Mouse (Mus musculus) limb, embryonic 14.5 days (tissue): ENCODE measurements at regions not wholly inside any gene's neighbourhood (a gene's known extent, or its start where the extent isn't known, plus 50 kb on each side); places are given as distances from the start of the nearest gene placed in this dataset.

Experiments used
- ATAC-seq: fragments of 200-750 bp; cut with Nextera tagmentation; 2 replicates; pipeline ENCODE4 v1.8.0; 2017; ENCODE audit warnings: low read depth, moderate number of reproducible peaks, moderate TSS enrichment; ENCODE audit not compliant: low FRiP score
- DNase-seq: peaks from one replicate; pipeline ENCODE4 v3.0.0-alpha.2; 2015; ENCODE audit warnings: low spot score
- H3K27ac ChIP-seq: fragments of 300-500 bp; sonication (generic); replicated peaks from 2 replicates; pipeline ENCODE4 v1.5.1; 2014; ENCODE audit warnings: low read depth, mild to moderate bottlenecking, low read length, moderate library complexity, mixed read lengths
- H3K27me3 ChIP-seq: fragments of 300-500 bp; sonication (generic); 2 replicates; pipeline ENCODE4 v1.6.1; 2014; ENCODE audit warnings: low read length, mixed read lengths; ENCODE audit not compliant: control insufficient read depth, insufficient read depth
- H3K36me3 ChIP-seq: fragments of 300-500 bp; sonication (generic); 2 replicates; pipeline ENCODE4 v1.6.1; 2014; ENCODE audit warnings: mild to moderate bottlenecking, low read length, moderate library complexity, mixed read lengths; ENCODE audit not compliant: control insufficient read depth, insufficient read depth
- H3K4me1 ChIP-seq: fragments of 300-500 bp; sonication (generic); 2 replicates; pipeline ENCODE4 v1.6.1; 2014; ENCODE audit warnings: antibody characterized with exemption, low read length, mixed read lengths; ENCODE audit not compliant: control insufficient read depth, insufficient read depth
- H3K4me2 ChIP-seq: fragments of 300-500 bp; sonication (generic); replicated peaks from 2 replicates; pipeline ENCODE4 v1.6.1; 2014; ENCODE audit warnings: low read depth, mild to moderate bottlenecking, low read length, moderate library complexity; ENCODE audit not compliant: severe bottlenecking
- H3K4me3 ChIP-seq: fragments of 300-500 bp; sonication (generic); replicated peaks from 2 replicates; pipeline ENCODE4 v1.5.1; 2014; ENCODE audit warnings: low read length
- H3K9ac ChIP-seq: fragments of 300-500 bp; sonication (generic); 2 replicates; pipeline ENCODE4 v1.6.1; 2014; ENCODE audit warnings: mild to moderate bottlenecking, low read depth, low read length, moderate library complexity; ENCODE audit not compliant: severe bottlenecking
- H3K9me3 ChIP-seq: fragments of 300-500 bp; sonication (generic); 2 replicates; pipeline ENCODE4 v1.6.1; 2016; ENCODE audit warnings: low read length; ENCODE audit not compliant: control insufficient read depth
- POLR2A ChIP-seq: fragments of 200-500 bp; IDR thresholded peaks from 2 replicates; pipeline ENCODE4 v1.8.0; 2012; ENCODE audit warnings: inconsistent platforms, mild to moderate bottlenecking, moderate library complexity, borderline replicate concordance; ENCODE audit not compliant: insufficient read depth, insufficient read length; ENCODE audit errors: extremely low read depth
- WGBS: fragments of 180-500 bp; shearing (Covaris S2); extraction: QIAGEN DNeasy Blood & Tissue Kit; methylation state at CpG from one replicate; pipeline ENCODE4 v1.1.7; 2014; 5-methylcytosine and 5-hydroxymethylcytosine counted together

GRCm38 (mm10) chr12:25220096-25220779 lies 123.3 kb upstream of the Id2 start:
- no peak for DNase-seq
- Histone ChIP-seq H3K9me3 (no peaks in the 10 kb centered on the region), H3K9ac (no peak overlapping the region), H3K36me3 (no peaks in the 10 kb centered on the region), H3K4me2 (no peak overlapping the region), H3K27me3 (no peaks in the 10 kb centered on the region), H3K4me1 (no peaks in the 10 kb centered on the region), H3K27ac (no peak overlapping the region), H3K4me3 (no peak overlapping the region)
- WGBS: 80% methylated on average over 9 of the region's 9 CpGs
- ATAC-seq: no peak
- no peak for TF ChIP-seq POLR2A

GRCm38 (mm10) chr12:25219546-25219945 lies 122.6 kb upstream of the Id2 start:
- Histone ChIP-seq H3K27me3 (no peaks in the 10 kb centered on the region), H3K27ac (no peak overlapping the region), H3K4me2 (no peak overlapping the region), H3K4me1 (no peaks in the 10 kb centered on the region), H3K9me3 (no peaks in the 10 kb centered on the region), H3K9ac (no peak overlapping the region), H3K36me3 (no peaks in the 10 kb centered on the region), H3K4me3 (no peak overlapping the region)
- 62% methylated on average over 10 of the region's 10 CpGs for WGBS
- DNase-seq (no peak), ATAC-seq (no peak)
- no peak for TF ChIP-seq POLR2A

GRCm38 (mm10) chr12:25216792-25217516 lies 120.0 kb upstream of the Id2 start:
- H3K27me3 ChIP-seq: no peaks in the 10 kb centered on the region
- no peak overlapping the region for H3K4me2 ChIP-seq
- no peak for DNase-seq
- no peaks in the 10 kb centered on the region for H3K9me3 ChIP-seq
- no peak for TF ChIP-seq POLR2A
- ATAC-seq: no peak
- 63% methylated on average over 5 of the region's 5 CpGs for WGBS
- no peak overlapping the region for H3K4me3 ChIP-seq
- no peak overlapping the region for H3K9ac ChIP-seq
- no peaks in the 10 kb centered on the region for H3K4me1 ChIP-seq
- no peak overlapping the region for H3K27ac ChIP-seq
- H3K36me3 ChIP-seq: no peaks in the 10 kb centered on the region

GRCm38 (mm10) chr12:25215266-25215665 lies 118.3 kb upstream of the Id2 start:
- no peak for ATAC-seq
- Histone ChIP-seq H3K27ac (no peak overlapping the region), H3K4me3 (no peak overlapping the region), H3K9me3 (no peaks in the 10 kb centered on the region), H3K4me2 (no peak overlapping the region), H3K27me3 (no peaks in the 10 kb centered on the region), H3K9ac (no peak overlapping the region), H3K4me1 (no peaks in the 10 kb centered on the region), H3K36me3 (no peaks in the 10 kb centered on the region)
- WGBS: 57% methylated on average over 5 of the region's 5 CpGs
- DNase-seq: no peak
- no peak for TF ChIP-seq POLR2A

GRCm38 (mm10) chr12:25213782-25214478 lies 117.0 kb upstream of the Id2 start:
- DNase-seq (no peak), ATAC-seq (no peak)
- Histone ChIP-seq H3K9ac (no peak overlapping the region), H3K4me2 (no peak overlapping the region), H3K27me3 (no peaks in the 10 kb centered on the region), H3K36me3 (no peaks in the 10 kb centered on the region), H3K4me1 (0 out of 2 replicates have a peak, but pooled peaks cover 2% of the 10 kb centered on the region), H3K27ac (no peak overlapping the region), H3K4me3 (no peak overlapping the region), H3K9me3 (no peaks in the 10 kb centered on the region)
- no peak for TF ChIP-seq POLR2A
- 84% methylated on average over 11 of the region's 11 CpGs for WGBS
